Mouse (Mus musculus): Measurements from ENCODE around the gene Srgap3.

Srgap3 gene

DNA sequence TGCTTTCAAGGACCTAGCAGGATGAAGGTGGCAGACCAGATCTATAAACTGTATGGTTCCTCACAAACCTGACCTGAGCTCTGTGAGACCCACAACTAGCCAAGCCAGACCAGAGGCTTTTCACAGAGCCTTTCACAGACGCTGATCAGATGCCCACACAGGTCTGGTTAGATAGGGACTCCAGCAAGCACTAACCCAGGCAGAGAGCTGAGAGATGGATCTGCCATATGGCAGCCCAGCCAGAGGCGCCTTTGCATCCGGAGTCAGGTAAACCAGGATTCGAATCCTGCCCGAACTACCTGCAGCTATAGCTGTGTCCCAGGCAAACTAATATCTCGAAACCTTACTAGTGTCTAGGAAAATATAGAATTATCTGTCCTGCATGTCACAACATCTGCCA is 121.4 kb downstream of the Srgap3 start:
- in situ Hi-C loops (cut with MboI; ENCODE audit: unreplicated experiment in 2 of 2) = no loop called here

- in situ Hi-C loops (cut with MboI; ENCODE audit: unreplicated experiment in 2 of 2) = no loop called here
Observed at GRCm38 (mm10) chr6:112823096-112823495, 124.0 kb downstream of the Srgap3 start.

DNA sequence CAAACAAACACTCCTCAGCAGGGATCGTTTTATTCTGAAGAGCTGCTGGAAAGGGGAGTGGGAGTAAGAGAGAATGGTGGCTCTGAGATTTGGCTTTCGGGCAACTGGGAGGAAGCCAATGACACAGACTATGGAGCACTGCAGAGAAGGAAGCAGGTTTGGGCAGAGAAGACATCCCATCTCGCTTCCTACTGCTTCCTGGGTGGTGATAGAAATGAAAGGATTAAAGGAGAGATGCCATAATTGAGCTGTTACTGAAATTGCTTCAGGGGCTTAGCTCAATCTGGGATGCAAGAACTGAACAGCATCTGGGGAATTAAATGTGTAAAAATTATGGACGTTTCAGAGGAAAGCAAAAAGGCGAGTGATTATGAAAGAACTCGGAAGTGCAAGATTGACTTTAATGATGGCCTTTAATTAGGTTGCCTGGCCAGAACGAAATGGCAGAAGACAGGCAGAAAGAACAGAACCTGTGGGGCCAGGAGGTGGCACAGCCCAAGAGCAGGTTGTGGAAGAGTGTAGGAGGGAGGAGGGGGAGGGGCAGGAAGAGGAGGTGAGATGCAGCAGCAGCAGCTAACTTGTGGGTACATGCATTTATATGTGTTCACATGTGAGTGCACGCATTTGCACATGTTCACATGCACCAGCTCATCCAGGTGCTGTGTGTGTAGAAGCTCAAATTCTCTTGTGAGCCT is 126.6 kb downstream of the Srgap3 start:
- in situ Hi-C loops (cut with MboI; ENCODE audit: unreplicated experiment in 2 of 2) = no loop called here

DNA sequence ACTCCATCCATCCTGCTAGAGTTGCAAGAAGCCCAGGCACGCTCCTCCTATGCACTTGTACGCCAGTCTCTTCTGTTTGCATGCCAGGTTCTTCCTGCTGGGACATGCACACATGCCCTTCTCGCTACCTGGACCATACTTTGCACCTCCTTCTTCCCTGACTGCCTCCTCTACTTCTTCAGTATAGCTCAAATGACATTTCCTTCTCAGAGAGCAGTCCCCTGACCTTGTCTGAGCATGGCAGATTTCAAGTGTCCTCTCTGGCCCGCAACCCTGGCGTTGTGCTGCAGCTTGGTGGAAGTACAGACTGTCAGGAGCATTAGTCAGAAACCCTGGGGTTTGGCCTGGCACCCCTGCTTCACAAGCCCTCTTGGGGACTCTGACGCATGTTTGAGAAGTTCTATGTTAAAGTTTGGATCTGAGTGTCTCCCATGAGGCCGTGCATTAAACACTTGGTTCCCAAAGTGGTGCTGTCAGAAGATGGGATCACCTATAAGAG is 128.6 kb downstream of the Srgap3 start:
- in situ Hi-C loops (cut with MboI; ENCODE audit: unreplicated experiment in 2 of 2) = no loop called here

DNA sequence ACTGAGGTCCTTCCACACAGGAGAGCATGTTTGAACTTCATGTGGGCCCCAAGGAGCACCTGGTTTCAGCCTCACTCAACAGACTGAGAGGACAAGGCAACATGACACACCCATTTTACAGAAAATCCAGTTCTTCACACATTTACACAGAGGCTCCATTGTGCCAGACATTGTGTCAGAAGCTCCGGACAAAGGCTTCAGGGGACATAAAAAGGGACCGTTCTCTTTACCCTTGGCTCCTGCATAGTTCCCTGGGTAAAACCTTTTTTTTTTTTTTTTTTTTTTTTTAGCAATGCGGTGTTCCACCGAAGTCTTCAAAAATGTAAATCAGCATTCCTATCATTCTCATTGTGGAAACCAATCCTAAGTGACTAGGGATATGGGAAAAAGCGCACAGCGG is 131.5 kb downstream of the Srgap3 start:
- in situ Hi-C loops (cut with MboI; ENCODE audit: unreplicated experiment in 2 of 2) = no loop called here

DNA sequence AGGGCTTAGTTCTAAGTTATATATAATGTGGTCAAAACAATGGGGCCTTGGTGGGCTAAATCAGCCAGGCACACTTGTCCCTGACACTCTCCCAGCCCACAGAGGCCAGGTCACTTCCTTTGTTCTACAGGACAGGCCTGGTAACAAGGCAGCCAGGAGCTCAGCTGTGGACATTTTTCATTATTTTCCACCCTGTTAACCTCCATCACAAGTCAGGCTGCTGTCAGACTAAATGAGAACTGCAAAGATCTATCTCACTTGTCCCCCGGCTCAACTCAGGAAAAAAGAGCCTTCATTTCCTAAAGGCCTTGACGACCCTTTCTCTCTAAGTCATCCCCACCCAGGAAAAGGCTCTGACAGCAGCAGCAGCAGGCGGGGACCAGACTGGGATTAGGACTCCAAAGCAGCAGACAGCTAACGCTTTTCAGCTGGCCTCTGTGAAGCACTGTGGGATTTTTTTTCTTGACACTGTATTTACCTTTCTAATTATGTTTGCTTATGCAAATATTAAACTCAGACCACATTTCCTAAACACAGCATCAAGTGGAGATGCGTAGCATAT is 132.5 kb downstream of the Srgap3 start:
- in situ Hi-C loops (cut with MboI; ENCODE audit: unreplicated experiment in 2 of 2) = no loop called here

- in situ Hi-C loops (cut with MboI; ENCODE audit: unreplicated experiment in 2 of 2) = no loop called here
Observed at GRCm38 (mm10) chr6:112812884-112813283, 134.2 kb downstream of the Srgap3 start.

GRCm38 (mm10) chr6:112810521-112810830 is 136.6 kb downstream of the Srgap3 start:
- in situ Hi-C loops (cut with MboI; ENCODE audit: unreplicated experiment in 2 of 2) = no loop called here

DNA sequence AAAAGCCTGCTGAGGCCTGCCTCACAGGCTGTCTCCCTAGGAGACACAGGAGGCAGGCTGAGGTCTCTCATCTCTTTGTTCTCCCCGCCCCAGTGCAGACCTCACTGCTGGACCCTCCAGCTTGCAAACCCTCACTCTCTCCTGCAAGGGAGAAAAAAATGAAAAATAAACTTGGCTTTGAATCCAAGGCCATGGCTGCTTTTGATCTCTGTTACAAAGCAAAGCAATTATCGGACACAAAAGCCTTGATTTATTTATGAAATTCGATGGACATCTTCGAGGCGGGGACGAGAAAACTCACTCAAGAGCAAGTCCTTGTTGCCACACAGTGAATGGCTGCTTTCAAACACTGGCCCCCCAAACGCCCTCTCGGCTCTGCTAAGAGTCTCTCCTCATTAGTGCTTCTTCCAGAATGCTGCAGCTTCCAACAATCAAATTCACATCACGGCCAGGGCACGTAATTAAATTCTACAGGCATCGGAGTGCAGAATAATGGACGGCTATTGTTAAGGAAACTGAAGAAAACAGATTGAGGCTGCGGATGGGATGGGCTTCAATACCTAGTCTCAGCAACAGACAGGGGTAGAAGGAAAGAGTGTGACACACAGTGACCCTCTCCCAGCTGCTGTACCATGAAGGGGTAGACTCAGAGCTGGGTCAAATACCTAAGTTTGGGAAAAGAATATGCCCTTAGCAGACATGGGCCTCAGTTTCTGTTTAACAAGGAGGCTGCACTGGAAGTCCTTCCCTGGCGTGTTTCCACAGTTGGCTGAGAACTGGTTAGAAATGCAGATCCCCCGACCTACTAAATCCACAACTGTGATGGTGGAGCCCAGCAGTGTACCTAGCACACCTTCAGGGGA is 137.2 kb downstream of the Srgap3 start:
- in situ Hi-C loops (cut with MboI; ENCODE audit: unreplicated experiment in 2 of 2) = no loop called here

DNA sequence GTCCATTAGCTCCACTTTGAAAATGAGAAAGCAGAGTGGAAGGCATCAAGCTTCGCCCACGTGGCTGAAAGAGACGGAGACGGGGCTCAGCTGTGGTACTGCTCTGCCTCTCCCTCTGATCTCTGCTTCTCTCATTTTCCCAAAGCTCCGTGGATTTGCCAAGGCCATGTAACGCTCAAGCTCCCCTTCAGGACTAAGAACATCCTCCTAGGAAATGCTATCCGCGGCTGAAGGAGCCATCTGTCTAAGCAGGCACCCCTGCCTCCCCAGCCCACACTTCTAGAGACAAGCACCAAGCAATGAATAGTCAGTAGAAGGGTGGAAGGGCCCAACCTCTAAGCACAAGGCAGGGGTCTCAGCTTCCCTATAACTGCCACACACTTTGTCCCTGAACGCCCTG is 138.3 kb downstream of the Srgap3 start:
- in situ Hi-C loops (cut with MboI; ENCODE audit: unreplicated experiment in 2 of 2) = no loop called here

DNA sequence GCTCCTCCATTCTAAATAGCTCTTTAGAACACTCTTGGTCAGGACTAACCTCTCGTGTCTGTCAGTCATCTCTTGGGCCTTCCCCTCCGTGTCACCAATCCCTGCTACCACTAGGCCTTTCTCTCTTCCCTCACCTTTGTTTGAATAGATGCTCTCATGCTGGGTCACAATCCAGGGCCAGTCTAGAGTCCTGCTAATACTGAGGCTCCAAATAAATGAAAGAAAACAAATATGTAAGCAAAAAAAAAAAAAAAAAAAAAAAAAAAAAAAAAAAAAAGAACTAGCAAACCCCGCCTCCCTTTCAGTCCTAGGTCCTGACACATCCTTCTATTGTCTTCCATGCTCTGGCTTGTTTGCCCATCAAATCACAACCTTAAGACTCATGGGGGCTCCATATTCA is 145.1 kb downstream of the Srgap3 start:
- in situ Hi-C loops (cut with MboI; ENCODE audit: unreplicated experiment in 2 of 2) = no loop called here

DNA sequence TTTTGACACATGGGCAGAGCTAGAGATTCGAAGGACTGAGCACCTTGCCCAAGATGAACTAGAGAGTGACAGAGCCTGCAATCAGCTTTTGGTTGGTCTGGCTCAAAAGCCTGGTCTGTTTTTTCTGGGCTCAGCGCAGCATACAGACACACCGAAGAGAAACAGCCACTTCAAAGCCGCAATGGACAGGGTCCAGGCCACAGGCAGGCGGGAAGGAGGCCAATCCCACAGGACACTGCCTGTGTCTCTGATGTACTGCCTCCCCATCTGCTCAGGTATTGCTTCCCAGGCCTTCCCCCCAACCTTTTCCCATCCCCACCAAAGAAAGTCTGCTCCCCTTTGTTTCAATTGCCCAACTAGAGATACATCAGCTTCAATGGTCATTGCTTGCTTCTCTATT is 148.7 kb downstream of the Srgap3 start:
- in situ Hi-C loops (cut with MboI; ENCODE audit: unreplicated experiment in 2 of 2) = no loop called here

- in situ Hi-C loops (cut with MboI; ENCODE audit: unreplicated experiment in 2 of 2) = no loop called here
Observed at GRCm38 (mm10) chr6:112796607-112797006, 150.5 kb downstream of the Srgap3 start.

- in situ Hi-C loops (cut with MboI; ENCODE audit: unreplicated experiment in 2 of 2) = no loop called here
Observed at GRCm38 (mm10) chr6:112793887-112794286, 153.2 kb downstream of the Srgap3 start.

DNA sequence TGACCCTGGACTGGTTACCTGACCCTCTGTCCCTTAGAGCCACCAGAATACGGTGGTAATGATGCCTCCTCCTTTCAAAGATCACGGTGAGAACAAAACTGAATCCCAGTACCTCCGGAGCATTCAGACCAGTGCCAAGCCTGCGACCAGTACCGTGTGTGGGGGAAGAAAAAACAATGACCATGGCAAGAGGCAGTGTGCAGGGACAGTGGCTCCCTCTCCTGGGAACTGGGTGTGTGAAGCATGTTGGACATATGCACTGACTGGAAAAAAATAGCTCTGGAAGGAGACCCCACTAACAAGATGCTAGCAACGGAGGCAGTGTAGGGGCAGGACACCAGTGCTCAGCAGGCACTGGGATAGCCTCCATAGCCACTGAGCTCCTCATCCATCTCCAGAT is 157.2 kb downstream of the Srgap3 start:
- in situ Hi-C loops (cut with MboI; ENCODE audit: unreplicated experiment in 2 of 2) = no loop called here

DNA sequence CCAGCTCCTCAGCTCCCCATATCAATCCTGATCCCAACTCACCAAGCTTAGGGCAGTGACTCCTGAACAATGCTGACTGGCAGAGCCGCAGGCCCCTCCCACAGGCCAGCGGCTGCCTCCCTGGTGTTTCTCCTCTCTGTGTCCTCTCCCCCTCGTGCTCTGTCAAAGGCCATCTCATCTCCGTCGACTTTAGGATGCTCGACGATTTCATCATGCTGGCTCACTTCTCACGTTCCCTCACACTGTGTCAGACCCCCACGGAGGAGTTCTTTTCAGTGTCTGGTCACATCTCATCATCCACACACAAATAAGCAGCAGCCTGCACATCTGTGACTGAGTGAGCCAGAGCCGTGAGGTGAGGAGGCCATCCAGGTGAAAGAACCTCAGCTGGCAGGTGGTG is 158.4 kb downstream of the Srgap3 start:
- in situ Hi-C loops (cut with MboI; ENCODE audit: unreplicated experiment in 2 of 2) = no loop called here

GRCm38 (mm10) chr6:112788174-112788573 is 158.9 kb downstream of the Srgap3 start:
- in situ Hi-C loops (cut with MboI; ENCODE audit: unreplicated experiment in 2 of 2) = no loop called here

DNA sequence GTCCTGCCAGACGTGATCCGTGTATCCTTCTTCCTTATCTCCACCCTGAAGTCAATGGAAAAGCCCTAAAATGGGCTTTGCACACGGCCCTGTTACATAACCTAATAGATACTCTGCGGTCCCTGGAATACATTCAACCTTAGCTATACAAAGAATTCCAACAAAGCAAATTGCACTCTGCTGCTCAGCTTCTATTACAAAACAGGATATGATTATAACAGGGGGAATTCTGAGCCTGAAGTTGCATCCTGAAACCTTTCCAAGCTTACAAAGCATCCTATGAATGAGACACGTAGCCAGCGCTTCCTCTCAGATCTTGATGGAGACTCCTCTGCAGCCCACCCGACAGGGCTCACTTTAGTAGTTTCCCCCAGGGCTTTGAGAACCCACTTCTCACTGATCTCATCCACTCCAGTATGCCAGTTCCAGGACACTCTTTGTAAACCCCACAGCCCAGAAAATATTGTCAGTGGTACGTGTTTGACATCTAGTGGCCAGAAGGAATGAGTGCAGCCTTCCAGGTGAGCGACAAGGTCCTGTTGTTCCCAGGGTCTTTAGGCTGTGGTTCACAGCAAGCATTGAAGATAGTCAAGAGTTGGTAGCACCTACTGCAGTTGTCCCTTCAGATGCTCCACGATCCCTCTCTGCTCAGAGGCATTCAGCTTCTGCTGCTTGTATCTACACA is 165.5 kb downstream of the Srgap3 start:
- in situ Hi-C loops (cut with MboI; ENCODE audit: unreplicated experiment in 2 of 2) = no loop called here

GRCm38 (mm10) chr6:112778211-112778610 is 168.9 kb downstream of the Srgap3 start:
- in situ Hi-C loops (cut with MboI; ENCODE audit: unreplicated experiment in 2 of 2) = no loop called here

- in situ Hi-C loops (cut with MboI; ENCODE audit: unreplicated experiment in 2 of 2) = no loop called here
Observed at GRCm38 (mm10) chr6:112776718-112777117, 170.3 kb downstream of the Srgap3 start.

GRCm38 (mm10) chr6:112773754-112774153 is 173.3 kb downstream of the Srgap3 start:
- in situ Hi-C loops (cut with MboI; ENCODE audit: unreplicated experiment in 2 of 2) = no loop called here
